Mouse (Mus musculus) lung, postnatal 0 days (tissue): Measurements from ENCODE around the gene Rhpn2.

ENCODE experiments used
- CTCF ChIP-seq: IDR thresholded peaks from 2 replicates; pipeline ENCODE4 v1.5.1; 2016; ENCODE audit warnings: antibody characterized with exemption, mild to moderate bottlenecking
- EP300 ChIP-seq: IDR thresholded peaks from 2 replicates; pipeline ENCODE4 v1.6.1; 2016; ENCODE audit warnings: antibody characterized with exemption, mild to moderate bottlenecking, control low read depth

- no peak for TF ChIP-seq CTCF
- TF ChIP-seq EP300: no peak
These were observed 19.8 kb upstream of the Rhpn2 start for GRCm38 (mm10) chr7:35314156-35314555.
